Comparison of ENCODE assay signal across 9 mouse cellular contexts in genomic region chr13:107182544-107182943, GRCm38 (mm10).
DNase-seq lines count a peak whose midpoint lies in the region; ATAC-seq and TF ChIP-seq lines count a peak whose summit lies in the region.
"Had no signal": no experiment of that assay in that cellular context is flagged by ENCODE, and none has a peak within 500 bp of the region (broad histone marks: within the 10 kb centered on the region; RNA-seq: fewer than 3 reads in every experiment).

No protein-coding gene starts in this region.

- no peak overlapping the region for H3K9ac ChIP-seq in heart, embryonic 11.5 days (ENCODE audit: low read depth, low read length)
- no peak overlapping the region for H3K9ac ChIP-seq in midbrain, embryonic 14.5 days (replicated peaks; ENCODE audit: low read length)
- H3K9ac ChIP-seq: lung, embryonic 15.5 days had no signal

- H3K27ac ChIP-seq in heart, embryonic 11.5 days (ENCODE audit: low read depth, low read length) = no peak overlapping the region
- no peak overlapping the region for H3K27ac ChIP-seq in cortical plate, adult 2 months (ENCODE audit: insufficient read depth, low read length)
- no peak overlapping the region for H3K27ac ChIP-seq in midbrain, embryonic 14.5 days (replicated peaks; ENCODE audit: low read depth, low read length)
- H3K27ac ChIP-seq in thymus, adult 2 months (ENCODE audit: control insufficient read depth, insufficient read depth, low read length) = no peak overlapping the region
- H3K27ac ChIP-seq: lung, embryonic 15.5 days had no signal

- TF ChIP-seq CTCF in cortical plate, adult 2 months (IDR thresholded peaks at IDR 0.05; ENCODE audit: extremely low read depth, insufficient read depth, low read length) = peak; percentile 67
- TF ChIP-seq CTCF in thymus, adult 2 months (IDR thresholded peaks at IDR 0.05; ENCODE audit: borderline replicate concordance, control insufficient read depth, extremely low read depth, insufficient read depth, low read length, poor library complexity) = 0 out of 2 replicates have a peak, but pooled peaks have one; percentile 24

- no peak overlapping the region for H3K4me3 ChIP-seq in heart, embryonic 11.5 days (ENCODE audit: low read depth, low read length)
- H3K4me3 ChIP-seq in cortical plate, adult 2 months (ENCODE audit: insufficient read depth, low read length) = no peak overlapping the region
- no peak overlapping the region for H3K4me3 ChIP-seq in midbrain, embryonic 14.5 days (replicated peaks; ENCODE audit: low read depth, low read length)
- no peak overlapping the region for H3K4me3 ChIP-seq in thymus, adult 2 months (ENCODE audit: control insufficient read depth, insufficient read depth, low read length)
- H3K4me3 ChIP-seq: lung, embryonic 15.5 days had no signal

- no peaks in the 10 kb centered on the region for H3K36me3 ChIP-seq in heart, embryonic 11.5 days (ENCODE audit: control insufficient read depth, insufficient read depth, low read length)
- no peaks in the 10 kb centered on the region for H3K36me3 ChIP-seq in midbrain, embryonic 14.5 days (ENCODE audit: control insufficient read depth, insufficient read depth, low read length)
- no peaks in the 10 kb centered on the region for H3K36me3 ChIP-seq in thymus, adult 2 months (ENCODE audit: control insufficient read depth, insufficient read depth, low read length)
- H3K36me3 ChIP-seq: lung, embryonic 15.5 days had no signal

- H3K27me3 ChIP-seq in heart, embryonic 11.5 days (ENCODE audit: control insufficient read depth, insufficient read depth, low read length) = no peaks in the 10 kb centered on the region
- H3K27me3 ChIP-seq in midbrain, embryonic 14.5 days (ENCODE audit: control insufficient read depth, insufficient read depth, low read length) = no peaks in the 10 kb centered on the region
- H3K27me3 ChIP-seq in thymus, adult 2 months (ENCODE audit: control insufficient read depth, insufficient read depth, low read length) = no peaks in the 10 kb centered on the region; the same call in 1 of the 2 replicates
- H3K27me3 ChIP-seq: lung, embryonic 15.5 days had no signal

- peak; percentile 4 for DNase-seq in heart, adult 8-10 months (ENCODE audit: low spot score)
- peak; percentile 50 for DNase-seq in adipocyte (ENCODE audit: low spot score)
- DNase-seq in heart, postnatal 4 days = peak; percentile 65
- peak; percentile 28 for DNase-seq in left cerebral cortex, adult 11 months (ENCODE audit: low spot score)
- peak; percentile 80 for DNase-seq in midbrain, embryonic 14.5 days
- DNase-seq in thymus, adult 2 months = peak; percentile 42

- no peaks in the 10 kb centered on the region for H3K9me3 ChIP-seq in heart, embryonic 11.5 days (replicated peaks; ENCODE audit: control insufficient read depth, low read length)
- H3K9me3 ChIP-seq in midbrain, embryonic 14.5 days (ENCODE audit: control insufficient read depth, low read length) = no peaks in the 10 kb centered on the region
- H3K9me3 ChIP-seq: lung, embryonic 15.5 days had no signal

- H3K4me2 ChIP-seq in heart, embryonic 11.5 days = no peak overlapping the region
- no peak overlapping the region for H3K4me2 ChIP-seq in midbrain, embryonic 14.5 days (ENCODE audit: low read length)
- H3K4me2 ChIP-seq: lung, embryonic 15.5 days had no signal

- no peak for ATAC-seq in heart, embryonic 11.5 days (replicated peaks; ENCODE audit: insufficient number of reproducible peaks, low FRiP score, low TSS enrichment)
- no peak for ATAC-seq in midbrain, embryonic 14.5 days (ENCODE audit: low FRiP score, low TSS enrichment)

- WGBS in heart, embryonic 11.5 days (ENCODE audit: insufficient replicate concordance) = 18% methylated on average over 6 of the region's 6 CpGs
- 19% methylated on average over 6 of the region's 6 CpGs for WGBS in midbrain, embryonic 14.5 days
- 22% methylated on average over 6 of the region's 6 CpGs for WGBS in thymus, adult 2 months

- no peaks in the 10 kb centered on the region for H3K4me1 ChIP-seq in heart, embryonic 11.5 days (ENCODE audit: control insufficient read depth, insufficient read depth, low read length)
- no peaks in the 10 kb centered on the region for H3K4me1 ChIP-seq in cortical plate, adult 2 months (ENCODE audit: control insufficient read depth, insufficient read depth, low read length)
- H3K4me1 ChIP-seq in midbrain, embryonic 14.5 days (ENCODE audit: control insufficient read depth, insufficient read depth, low read length) = no peaks in the 10 kb centered on the region
- no peaks in the 10 kb centered on the region for H3K4me1 ChIP-seq in thymus, adult 2 months (replicated peaks; ENCODE audit: control insufficient read depth, insufficient read depth, low read length)
- H3K4me1 ChIP-seq: lung, embryonic 15.5 days had no signal

- TF ChIP-seq POLR2A in cortical plate, adult 2 months (IDR thresholded peaks at IDR 0.05; ENCODE audit: extremely low read depth, insufficient read depth, low read length) = no peak
- TF ChIP-seq POLR2A in thymus, adult 2 months (IDR thresholded peaks at IDR 0.05; ENCODE audit: control insufficient read depth, extremely low read depth, insufficient read depth, low read length, poor library complexity) = no peak

Comparison
In these comparisons a context has a peak if more than half of its experiments do, and no peak if none do; other contexts are left out.
1. DNase-seq: peak in every context shown above with its lines; median percentile 80 in midbrain, embryonic 14.5 days; 65 in heart, postnatal 4 days; 50 in adipocyte; 42 in thymus, adult 2 months; 28 in left cerebral cortex, adult 11 months; 4 in heart, adult 8-10 months.